Mouse (Mus musculus) T-helper 1 cell (primary cell): ENCODE measurements around the gene Cpxcr1.

Experiments used
- in situ Hi-C: fragments of 300-600 bp; cut with MboI, MseI; formaldehyde crosslinking; loops from one replicate; pipeline ENCODE4 v1.15.1; 2025; ENCODE audit warnings: high pct_unique_total_duplicates

Cpxcr1 gene

GRCm38 (mm10) chrX:116448644-116449043 lies at the start of gene Cpxcr1:
Cpxcr1 (plus strand) TSS chrX:116448944.
- in situ Hi-C loops, result no loop called here
